Mouse (Mus musculus): ENCODE measurements at regions not wholly inside any gene's neighbourhood (a gene's known extent, or its start where the extent isn't known, plus 50 kb on each side); places are given as distances from the start of the nearest gene placed in this dataset.
A peak's percentile ranks its signal among the peaks of the same experiment; 100 is the strongest.

- DNase-seq (ENCODE audit: low spot score in 2 of 2) = peak; percentile 40 to 79
- intact Hi-C loops (cut with DNase I) = loop anchor here (5.0 kb wide), 1 partner anchor 304 kb away; no protein-coding TSS in a partner anchor
These were observed 382.0 kb downstream of the Sec16b start for GRCm38 (mm10) chr1:157888573-157888972.

DNA sequence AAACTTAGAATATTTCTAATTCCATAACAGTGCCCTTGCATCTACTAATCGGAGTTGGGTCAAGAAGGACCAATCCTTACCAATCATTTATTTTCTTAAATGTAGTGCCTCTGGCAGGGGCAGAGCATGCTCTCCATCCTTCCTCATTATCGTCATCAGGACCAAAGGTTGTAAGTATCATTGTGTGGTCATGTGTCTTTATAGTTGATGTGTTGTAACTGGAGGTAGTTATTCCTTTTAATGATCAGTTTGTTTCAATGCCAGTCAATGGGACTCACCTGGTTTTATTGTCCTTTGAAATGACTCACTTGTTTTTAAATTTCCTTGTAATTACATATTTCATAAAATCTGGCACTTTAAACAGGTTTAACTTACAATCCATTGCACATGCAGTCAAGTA is 399.6 kb downstream of the Sec16b start:
- intact Hi-C loops (cut with DNase I) = no loop called here
- DNase-seq (ENCODE audit: low spot score in 2 of 2) = no peak

DNA sequence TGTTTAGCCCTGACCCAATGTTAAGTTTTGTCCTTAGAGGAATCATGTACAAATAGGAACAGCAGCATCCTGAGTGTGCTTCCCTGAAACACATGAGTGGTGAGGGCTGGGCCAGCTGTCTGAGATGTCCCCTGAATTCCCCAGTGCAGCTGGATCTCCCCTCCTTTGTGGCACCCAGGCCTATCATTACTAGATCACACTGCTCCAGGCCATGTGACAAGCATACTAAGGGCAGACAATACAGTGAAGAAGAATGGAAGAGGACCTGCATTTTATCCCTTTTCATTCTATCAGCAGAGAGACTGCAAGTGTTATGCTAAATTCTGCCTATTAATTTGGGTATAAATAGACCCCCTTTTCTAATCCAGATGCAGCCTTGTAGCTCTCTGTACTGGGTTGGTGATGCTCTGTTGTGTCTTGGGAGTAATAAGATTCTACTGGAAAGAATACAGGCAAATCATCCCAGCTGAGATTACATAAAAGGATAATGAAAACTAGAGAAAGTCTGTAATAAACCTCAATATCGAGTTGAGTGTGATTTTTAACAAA is 418.3 kb downstream of the Brinp2 start:
- DNase-seq (ENCODE audit: low spot score in 2 of 2) = no peak

GRCm38 (mm10) chr1:157939516-157939915 is 416.6 kb downstream of the Brinp2 start:
- intact Hi-C loops (cut with DNase I) = no loop called here

More for the DNA sequence above, 418.3 kb downstream of the Brinp2 start:
- intact Hi-C loops (cut with DNase I) = no loop called here

DNA sequence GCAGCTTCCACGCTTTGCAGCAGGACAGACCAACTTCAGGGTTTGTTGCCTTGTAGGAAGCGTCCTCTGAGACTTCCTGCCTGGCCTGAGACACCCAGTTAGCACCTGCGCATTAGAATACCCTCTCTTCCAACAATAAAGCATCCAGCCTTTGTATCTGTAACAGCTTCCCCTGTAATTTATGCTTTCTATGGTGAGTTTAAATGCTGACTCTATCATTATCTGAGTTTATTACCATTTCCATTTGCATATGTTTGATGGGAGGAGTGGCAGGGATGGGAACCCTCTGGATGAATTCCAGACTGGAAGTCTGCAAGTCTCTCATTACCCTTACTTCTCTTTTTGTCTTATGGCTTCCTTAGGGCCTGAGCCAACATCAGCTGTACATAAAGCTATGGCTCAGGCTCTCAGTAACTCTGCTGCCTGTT is 415.8 kb downstream of the Brinp2 start:
- intact Hi-C loops (cut with DNase I) = no loop called here
- no peak for DNase-seq (ENCODE audit: low spot score in 2 of 2)

More at GRCm38 (mm10) chr1:157939516-157939915, 416.6 kb downstream of the Brinp2 start:
- DNase-seq (ENCODE audit: low spot score in 2 of 2) = peak in 1 of 2 experiments; percentile 50

DNA sequence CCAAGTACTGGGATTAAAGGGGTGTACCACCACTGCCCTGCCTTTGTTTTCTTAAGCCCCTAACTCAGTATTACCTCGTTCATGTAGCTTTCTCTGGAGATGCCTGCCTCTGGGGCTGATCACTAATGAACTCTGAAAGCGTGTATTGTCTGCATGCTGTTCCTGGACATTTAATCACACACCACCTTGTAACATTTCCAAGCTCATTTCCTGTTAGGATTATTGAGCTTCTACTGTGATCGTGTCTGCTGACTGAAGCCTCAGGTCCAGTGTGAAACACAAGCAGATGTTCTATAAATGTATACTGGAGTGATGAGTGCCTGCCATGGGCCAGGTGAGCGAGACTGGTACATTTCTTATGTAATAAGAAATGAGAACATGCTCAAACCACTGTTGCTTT is 398.6 kb downstream of the Brinp2 start:
- DNase-seq (ENCODE audit: low spot score in 2 of 2) = no peak
- intact Hi-C loops (cut with DNase I) = no loop called here

GRCm38 (mm10) chr1:157964461-157964860 is 391.7 kb downstream of the Brinp2 start:
- intact Hi-C loops (cut with DNase I) = no loop called here
- DNase-seq (ENCODE audit: low spot score in 2 of 2) = no peak

- intact Hi-C loops (cut with DNase I) = no loop called here
- DNase-seq (ENCODE audit: low spot score in 2 of 2) = peak in 1 of 2 experiments; percentile 47
These were observed 386.5 kb downstream of the Brinp2 start for GRCm38 (mm10) chr1:157969635-157970111.

DNA sequence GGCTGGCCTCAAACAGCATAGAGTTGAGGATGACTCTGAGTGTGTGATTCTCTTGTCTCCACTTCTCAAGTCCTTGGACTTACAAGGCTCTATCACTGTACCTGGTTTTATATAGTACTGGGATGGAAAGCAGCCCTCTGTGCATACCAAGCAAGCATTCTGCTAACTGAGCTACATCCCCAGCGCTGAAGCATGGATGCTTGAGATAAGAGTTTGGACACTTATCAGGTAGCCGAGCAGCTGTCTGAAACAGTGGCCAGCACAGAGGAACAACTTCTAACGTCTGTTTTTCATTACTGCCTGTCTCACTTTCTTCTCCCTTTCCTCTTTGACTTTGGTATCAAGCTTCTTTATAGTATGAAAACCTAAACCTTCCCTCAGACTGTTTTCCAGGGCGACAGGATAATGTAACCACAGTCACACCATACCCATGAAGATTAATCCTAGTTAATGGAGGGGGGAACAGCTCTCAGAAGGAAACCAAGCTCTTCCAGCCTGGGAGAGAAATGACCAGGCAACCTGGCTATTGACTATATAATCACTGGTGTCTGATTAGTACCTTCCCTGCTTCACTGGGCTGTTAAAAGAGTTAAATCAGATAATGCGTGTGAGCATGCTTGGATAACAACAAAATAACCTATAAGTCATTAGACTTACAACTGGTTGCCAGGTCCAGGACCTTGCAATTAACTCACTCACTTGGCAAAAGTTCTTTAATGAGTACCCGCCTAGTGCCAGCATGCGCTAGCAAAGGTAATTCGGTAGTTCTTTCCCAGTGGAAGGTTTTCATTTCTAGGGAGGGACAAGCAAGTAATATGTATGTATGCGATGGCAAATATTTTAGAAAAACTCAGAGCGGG is 382.5 kb downstream of the Brinp2 start:
- DNase-seq (ENCODE audit: low spot score in 2 of 2) = no peak
- intact Hi-C loops (cut with DNase I) = no loop called here

DNA sequence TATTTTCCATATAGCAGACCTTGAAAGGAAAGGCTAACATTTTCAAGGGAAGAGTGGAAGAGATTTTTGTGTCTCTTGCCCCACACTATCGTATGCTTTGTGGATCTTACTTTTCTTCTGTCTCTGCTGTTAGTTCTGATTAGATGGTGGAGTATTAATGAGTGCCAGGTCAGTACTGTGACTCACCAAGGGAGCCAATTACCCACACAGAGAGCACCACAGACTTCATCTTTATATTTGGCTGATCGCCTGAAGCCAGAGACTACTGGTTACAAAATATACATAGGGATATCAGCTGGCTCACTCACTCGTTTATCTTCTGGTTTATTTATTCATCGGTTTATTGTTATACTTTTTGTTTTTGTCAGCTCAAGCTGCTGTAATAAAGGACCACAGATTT is 381.5 kb downstream of the Brinp2 start:
- intact Hi-C loops (cut with DNase I) = no loop called here
- no peak for DNase-seq (ENCODE audit: low spot score in 2 of 2)

DNA sequence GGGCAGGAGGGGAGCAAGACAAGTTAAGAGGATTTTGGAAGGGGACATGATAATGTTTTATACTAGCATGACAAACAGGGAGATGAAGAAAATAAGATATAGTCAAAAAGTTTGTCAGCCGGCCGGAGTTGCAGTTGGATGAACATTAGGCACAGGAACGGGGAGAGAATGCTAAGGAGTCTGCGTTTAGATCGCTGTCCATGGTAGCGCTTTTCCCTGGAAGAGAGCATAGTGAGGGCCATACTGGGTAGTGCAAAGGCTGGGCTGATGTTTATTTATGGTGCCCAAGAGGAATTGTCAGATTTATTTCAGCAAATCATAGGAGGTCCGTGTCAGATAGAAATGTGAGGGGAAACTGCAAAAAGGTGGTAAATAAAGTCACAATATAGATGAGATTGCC is 337.0 kb downstream of the Brinp2 start:
- DNase-seq (ENCODE audit: low spot score in 2 of 2) = no peak
- intact Hi-C loops (cut with DNase I) = no loop called here

DNA sequence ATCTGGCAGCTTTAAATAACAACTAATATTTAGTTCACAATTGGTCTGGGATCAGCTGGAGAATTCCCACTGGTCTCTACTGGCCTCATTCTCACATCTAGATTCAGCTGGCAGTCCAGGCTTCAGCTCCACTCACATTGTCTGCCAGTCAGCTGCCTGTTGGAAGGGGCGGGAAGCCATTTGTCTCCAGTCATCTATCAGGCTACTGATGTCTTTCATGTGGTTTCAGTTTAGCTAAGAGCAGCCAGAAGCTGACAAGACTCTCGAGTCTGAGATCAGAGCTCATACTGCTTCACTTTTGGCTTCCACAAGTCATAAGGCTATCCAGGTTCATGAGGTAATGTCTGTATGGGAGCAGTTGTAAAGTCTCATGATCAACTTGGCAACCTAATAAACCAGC is 316.4 kb downstream of the Brinp2 start:
- no peak for DNase-seq (ENCODE audit: low spot score in 2 of 2)

DNA sequence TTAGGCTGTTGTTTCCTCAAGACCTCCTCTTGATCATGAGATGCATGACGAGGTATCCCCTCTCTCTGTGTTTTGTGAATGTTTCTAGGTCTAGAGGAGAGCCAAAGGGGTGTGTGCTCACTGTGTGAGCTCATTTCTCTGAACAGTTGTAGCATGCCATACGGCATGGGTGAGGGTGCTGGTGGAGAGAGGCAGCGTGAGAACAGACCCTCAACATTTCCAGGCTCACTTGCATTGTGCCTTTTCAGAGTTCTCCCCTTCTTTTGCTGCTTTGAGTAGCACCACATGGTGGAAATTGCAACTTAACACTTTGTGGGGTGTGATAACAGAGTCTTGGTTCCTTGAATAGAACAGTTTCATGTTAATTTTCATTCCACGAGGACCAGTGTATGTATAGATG is 315.8 kb downstream of the Brinp2 start:
- intact Hi-C loops (cut with DNase I) = no loop called here
- peak in 1 of 2 experiments; percentile 57 for DNase-seq (ENCODE audit: low spot score in 2 of 2)

More for the DNA sequence above, 316.4 kb downstream of the Brinp2 start:
- intact Hi-C loops (cut with DNase I) = no loop called here

GRCm38 (mm10) chr1:158052644-158053043 is 303.5 kb downstream of the Brinp2 start:
- DNase-seq (ENCODE audit: low spot score in 2 of 2) = peak in 1 of 2 experiments; percentile 69
- intact Hi-C loops (cut with DNase I) = loop anchor here (10.0 kb wide), 1 partner anchor 212 kb away; no protein-coding TSS in a partner anchor

DNA sequence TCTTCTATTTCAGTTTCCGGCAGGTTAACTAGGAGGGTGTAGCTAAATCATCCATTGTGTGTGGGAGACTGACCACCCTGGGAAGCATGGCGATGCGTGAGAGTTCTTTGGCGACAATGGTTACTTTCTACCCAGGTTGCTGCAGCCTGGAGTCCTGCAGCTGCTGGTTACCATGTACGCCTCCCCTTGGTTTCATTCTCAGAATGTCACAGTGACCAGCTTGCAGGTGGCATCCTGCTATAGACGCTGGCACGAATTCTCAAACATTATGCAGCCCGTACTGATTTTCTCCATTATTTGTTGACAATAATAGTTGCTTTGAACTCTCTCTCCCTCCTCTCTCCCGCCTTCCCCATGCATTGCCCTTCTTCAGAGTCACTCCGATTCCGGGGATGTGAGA is 301.2 kb downstream of the Brinp2 start:
- peak in 1 of 2 experiments; percentile 2 for DNase-seq (ENCODE audit: low spot score in 2 of 2)
- intact Hi-C loops (cut with DNase I) = loop anchor here (10.0 kb wide), 1 partner anchor 210 kb away; no protein-coding TSS in a partner anchor

DNA sequence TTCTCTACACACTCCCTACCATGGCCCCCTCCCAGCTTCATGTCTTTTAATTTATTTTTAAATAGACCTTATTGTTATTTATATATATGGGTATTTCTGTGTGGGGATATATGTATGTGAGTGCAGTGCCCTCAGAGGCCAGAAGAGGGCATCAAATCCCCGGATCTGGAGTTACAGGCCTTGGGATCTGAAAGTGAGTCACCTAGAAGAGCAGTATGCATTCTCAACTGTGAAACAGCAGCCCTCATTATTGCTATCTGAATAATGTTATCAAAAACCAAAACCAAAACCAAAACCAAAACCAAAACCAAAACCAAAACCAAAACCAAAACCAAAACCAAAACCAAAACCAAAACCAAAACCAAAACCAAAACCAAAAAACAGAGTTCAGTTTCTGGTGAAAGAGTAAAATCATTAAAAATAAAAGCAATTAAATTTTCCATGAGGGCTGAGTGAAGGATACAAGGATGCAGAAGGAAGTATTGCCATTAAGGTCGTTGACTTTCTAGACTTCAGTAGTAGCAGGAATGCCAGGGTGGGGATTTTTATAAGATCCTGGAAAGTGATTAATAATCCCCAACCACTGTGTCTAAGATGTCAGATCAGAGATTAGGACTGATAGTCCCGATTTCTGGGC is 299.0 kb downstream of the Brinp2 start:
- intact Hi-C loops (cut with DNase I) = loop anchor here (10.0 kb wide), 1 partner anchor 208 kb away; no protein-coding TSS in a partner anchor
- DNase-seq (ENCODE audit: low spot score in 2 of 2) = no peak

DNA sequence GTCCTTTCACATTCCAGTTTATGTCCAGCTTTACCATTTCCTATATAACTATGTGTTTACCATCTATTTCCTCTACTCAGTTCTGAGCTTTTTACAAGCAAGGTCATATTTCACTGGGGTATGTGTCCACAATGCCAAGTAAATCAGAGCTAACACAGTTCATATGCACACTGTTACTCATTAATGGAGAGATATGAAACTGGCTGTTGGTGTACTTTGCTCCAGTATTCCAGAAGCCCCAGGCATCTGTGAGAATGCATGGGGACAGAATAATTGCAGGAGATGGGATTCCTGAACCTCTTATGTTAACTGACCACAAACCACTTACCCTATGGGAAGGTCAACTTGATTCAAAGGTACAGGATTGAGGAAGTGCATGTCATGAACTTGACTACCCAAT is 298.3 kb downstream of the Brinp2 start:
- no peak for DNase-seq (ENCODE audit: low spot score in 2 of 2)
- intact Hi-C loops (cut with DNase I) = loop anchor here (10.0 kb wide), 1 partner anchor 207 kb away; no protein-coding TSS in a partner anchor

DNA sequence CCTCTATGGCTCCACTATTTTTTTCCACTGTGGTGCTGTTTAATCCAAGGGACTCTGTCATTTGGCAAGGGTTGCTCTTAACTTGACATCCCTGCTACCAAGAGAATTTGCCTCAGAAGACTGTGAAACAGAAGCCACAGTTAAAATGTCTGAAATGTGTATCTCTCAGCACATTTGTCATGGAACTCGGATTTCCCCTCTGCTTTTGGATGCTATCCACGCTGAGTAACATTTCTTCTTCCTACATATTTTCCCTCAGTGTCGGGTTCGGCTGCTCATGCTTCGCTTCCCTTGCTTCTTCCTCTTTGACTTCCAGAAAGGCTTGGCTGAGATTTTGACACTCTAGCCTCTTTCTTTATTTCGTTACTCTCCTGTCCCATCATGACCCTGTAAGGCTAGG is 294.1 kb downstream of the Brinp2 start:
- intact Hi-C loops (cut with DNase I) = no loop called here
- DNase-seq (ENCODE audit: low spot score in 2 of 2) = peak in 1 of 2 experiments; percentile 78

DNA sequence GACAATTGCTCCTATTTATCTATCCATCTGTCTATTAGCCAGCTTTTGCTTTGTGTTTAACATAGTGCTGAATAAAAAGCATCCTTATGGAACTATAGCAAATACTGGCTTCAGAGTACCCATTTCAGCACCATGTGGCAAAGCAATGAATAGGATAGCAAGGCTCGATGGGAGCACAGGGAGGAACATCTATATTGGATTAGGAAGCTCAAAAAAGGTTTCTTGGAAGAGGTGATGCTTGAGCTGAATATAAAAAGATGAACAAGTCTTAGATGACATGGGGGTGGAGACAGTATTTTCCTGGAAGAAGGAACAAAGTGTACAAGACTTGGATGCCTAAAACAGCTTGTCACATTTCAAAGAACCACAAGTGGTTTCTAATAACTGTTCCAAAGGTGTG is 273.9 kb downstream of the Brinp2 start:
- intact Hi-C loops (cut with DNase I) = no loop called here
- DNase-seq (ENCODE audit: low spot score in 2 of 2) = peak in 1 of 2 experiments; percentile 48

GRCm38 (mm10) chr1:158085856-158086255 is 270.3 kb downstream of the Brinp2 start:
- intact Hi-C loops (cut with DNase I) = no loop called here

More at GRCm38 (mm10) chr1:158085856-158086255, 270.3 kb downstream of the Brinp2 start:
- no peak for DNase-seq (ENCODE audit: low spot score in 2 of 2)
